Mouse (Mus musculus) spleen, adult 12 weeks (tissue): Measurements from ENCODE around the gene Fgf15.

Experiments used
- DNase-seq: peaks from one replicate; pipeline ENCODE4 v3.0.0; 2022; ENCODE audit warnings: low spot score

Fgf15 gene

DNA sequence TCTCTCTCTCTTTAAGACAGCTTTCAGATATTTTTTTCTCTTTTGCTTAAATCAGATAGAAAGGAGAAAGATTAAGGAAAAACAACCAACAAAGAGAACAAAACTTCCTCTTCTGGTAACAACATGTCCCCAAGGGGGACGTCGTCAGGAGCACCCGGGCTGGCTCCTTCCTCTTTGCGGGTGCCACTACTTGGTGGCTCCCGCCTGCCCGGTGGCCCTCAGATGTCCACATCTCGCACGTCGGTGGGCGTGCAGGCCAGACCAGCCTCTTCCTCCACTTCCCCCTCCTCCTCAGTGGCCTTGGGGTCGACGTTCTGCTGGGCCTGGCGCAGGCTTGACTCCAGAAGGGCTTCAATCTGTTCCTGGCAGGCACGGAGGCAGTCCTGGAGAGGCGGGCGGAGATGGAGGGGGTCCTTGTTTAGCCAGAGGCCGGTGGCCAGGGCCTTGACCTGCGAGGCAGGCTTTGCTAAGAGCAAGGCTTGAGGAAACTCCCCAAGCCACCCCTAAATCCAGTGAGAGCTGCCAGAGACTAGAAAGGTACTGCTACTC is 36.1 kb downstream of the Fgf15 start:
- no peak for DNase-seq

DNA sequence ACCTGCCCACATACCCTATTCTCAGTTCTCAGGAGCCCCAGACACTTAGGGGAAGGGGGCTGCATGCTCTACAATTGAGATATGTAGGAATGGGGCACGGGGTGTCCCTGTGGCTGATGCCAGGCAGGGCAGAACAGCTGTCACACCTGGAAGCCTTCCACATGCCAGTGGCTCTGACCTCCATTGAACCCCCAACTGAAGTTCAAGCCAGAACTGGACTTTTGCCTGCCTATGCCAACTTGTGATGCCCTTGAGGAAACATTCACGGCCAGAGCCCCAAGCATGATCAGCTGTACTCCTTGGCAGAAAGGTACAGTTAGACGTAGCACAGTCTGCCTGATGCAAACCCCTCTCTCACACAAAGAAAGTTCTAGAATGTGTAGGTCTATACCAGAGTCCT is 37.0 kb downstream of the Fgf15 start:
- no peak for DNase-seq

DNA sequence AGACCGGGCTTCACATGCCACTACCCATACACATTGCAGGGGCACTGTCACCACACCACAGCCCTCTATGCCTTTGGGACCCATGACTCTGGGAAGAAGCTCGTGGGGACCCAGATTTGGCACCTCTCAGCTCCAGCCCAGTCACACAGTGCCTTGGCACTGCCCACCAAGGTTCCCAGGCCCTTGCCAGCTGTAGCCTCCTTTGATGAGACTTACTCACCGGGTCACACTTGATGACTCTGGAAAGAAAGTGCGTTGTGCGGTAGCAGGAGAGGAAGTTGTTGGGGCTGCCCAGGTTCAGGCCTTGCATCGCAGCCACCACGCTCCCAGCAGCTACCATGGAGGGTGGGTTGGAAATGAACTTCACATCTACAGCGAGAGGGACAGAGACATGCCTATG is 37.5 kb downstream of the Fgf15 start:
- no peak for DNase-seq

DNA sequence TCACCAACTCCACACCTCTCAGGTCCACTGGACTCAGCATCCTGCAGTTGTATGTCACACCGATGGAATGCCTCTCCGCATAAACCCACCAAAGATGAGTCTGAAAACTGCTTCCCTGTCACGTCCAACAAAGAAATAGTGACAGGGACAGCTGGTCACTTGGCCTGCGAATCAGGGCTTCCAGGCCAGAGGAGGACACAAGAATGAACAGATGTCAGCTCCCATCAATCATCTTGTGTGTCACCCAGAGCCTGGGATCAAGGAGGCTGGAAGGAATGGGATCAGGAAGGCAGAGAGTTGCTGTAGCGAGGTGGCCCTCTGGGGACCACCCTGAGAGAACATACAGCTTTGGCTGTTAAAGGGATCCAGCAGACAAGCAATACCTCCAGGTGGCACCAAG is 38.6 kb downstream of the Fgf15 start:
- DNase-seq = no peak

DNA sequence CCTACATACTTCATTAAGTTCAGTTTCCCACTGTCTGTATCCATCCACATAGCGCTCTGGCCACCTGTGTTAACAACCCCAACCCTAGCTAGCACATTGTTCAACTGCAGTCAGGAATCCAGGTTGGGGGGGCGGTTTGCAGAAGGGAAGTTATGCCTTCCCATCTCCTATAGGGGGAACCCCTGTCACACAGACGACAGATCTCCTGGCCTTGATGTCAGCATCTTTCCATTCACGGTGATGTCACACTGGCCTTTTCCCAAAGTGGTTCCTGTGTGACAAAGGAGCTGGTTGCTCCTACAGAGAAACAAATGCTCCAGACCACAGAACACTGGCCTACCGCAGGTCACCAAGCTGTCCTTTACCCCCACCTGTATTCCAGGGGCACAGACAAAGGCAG is 39.2 kb downstream of the Fgf15 start:
- DNase-seq = no peak

DNA sequence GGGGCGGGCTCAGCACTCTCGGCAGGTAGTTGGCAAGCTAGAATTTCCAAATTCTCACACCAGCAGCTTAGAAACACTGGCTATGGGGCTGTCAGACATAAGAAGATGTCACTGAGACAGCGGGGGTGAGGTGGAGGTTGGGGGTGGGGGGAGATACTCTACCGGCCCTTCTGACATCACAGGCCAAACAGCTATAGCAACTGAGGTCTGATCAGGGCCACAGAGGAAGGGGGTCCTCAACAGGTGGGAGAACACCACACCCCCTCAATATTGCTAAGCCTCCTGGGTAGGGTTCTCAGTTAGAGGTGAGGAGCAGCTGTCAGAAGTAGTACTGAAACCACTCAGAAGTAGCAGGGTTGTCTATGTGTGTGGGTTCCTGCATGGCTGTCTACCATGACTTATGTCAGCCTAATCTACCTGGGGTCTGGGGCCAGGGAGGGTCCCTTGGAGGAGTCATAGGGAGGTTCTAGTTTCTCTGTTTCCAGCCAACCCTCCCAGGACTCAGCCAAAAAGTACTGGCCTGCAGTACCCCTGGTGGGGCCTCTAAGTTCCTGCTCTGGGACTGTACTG is 40.1 kb downstream of the Fgf15 start:
- DNase-seq = no peak

DNA sequence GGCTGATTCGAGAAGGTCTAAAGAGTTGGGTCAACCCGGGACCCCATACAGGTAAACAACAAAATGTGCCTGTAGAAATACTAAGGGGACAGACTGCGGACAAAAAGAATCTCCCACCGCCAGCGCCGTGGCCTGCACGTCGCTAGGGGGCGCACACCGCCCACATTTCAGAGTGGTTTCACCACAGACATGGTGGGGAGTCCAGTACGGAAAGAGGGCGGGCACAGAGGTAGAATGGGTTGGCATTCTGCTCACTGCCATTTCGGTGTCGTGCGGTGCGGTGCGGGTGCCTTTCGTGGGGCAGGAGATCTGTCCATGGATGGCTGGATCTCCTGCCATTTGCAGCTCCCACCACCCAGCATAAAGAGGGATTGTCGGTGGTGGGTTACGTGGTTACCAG is 41.2 kb downstream of the Fgf15 start:
- peak; percentile 71 for DNase-seq

DNA sequence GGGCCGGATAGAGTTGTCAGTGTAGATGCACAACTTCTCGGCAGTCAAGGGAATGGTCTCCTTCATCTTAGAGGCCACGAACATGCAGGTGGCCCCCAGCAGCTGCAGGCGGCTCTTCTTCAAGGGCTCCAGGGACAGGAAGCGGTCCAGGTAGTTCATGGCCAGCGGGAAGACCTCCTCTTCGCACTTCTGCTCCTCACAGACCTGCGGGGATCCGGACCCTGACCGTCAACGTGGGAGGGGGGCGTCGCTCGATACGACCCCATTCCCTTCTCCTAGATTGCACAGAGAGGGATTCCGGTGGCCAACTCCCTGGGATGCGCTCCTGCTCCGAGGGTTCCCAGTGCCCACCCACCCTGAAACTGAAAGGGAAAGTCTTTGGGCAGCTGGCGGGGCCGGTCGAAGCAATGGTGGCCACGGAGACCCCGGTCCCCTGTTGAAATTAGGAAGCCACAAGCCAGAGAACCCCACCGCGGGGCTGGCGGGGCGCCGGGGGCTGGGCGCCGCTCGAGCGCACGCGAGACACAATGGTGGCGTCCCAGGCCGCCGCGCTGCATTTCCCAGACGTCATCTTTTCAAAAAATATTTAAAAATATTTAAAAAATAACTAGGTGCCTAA is 41.7 kb downstream of the Fgf15 start:
- no peak for DNase-seq

DNA sequence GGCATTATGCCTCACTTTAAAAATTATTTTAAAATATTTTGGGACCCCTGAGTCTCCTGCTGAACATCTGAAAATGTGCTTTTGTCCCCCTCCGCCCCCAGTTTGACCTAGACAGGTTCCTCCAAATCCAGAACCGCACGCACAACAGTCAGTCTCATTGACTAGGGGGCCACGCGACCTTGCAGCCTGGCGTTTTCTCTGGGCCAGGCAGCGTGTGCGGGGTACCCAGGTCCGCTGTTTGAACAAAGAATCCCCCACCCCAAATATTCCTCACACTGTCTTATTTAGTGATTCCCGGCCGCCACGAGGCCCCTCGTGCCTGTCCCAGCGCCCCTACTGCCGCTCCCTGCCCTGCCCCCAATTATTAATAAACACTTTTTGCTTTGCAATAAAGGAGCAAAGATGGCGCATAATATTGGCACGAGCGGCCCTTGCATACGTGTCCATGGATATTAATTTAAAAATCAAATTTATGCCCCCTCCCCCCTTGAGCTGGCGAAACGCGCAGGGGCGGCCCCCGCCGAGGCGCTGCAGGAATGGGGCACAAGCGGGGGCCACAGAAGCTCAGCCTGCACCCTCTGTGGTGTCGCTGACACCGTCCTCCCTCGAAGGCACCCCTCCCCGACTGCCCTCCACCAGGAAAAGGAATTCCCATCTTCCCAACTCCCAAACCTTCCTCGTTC is 42.5 kb downstream of the Fgf15 start:
- DNase-seq = no peak

DNA sequence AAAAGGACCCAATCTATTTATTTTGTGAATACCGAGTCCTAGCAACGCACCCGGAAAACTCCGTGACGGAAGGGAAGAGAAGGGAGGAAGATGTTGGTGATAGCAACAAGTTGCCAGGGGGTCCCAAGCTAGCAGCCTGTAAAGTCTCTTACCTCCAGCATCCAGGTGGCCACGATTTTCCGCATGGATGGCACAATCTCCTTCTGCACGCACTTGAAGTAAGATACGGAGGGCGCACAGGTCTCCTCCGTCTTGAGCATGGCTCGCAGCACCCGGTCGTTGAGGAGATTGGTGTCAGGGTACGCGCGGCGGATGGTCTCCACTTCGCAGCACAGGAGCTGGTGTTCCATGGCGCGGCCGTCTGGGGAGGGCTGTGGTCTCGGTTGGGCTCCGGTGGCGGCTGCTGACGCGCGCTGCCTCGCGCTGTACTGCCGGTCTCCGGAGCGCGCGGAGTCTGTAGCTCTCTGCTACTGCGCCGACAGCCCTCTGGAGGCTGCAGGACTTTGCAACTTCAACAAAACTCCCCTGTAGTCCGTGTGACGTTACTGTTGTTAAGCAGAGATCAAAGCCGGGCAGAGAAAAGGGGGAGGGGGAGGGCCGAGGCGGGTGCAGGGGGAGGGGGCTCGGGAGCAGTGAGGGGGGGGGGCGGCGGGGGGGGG is 43.1 kb downstream of the Fgf15 start, which contains the start of gene Ccnd1:
Gene Ccnd1 (minus strand): TSS at position 582 of the 659 bp plus-strand sequence.
- DNase-seq = no peak

DNA sequence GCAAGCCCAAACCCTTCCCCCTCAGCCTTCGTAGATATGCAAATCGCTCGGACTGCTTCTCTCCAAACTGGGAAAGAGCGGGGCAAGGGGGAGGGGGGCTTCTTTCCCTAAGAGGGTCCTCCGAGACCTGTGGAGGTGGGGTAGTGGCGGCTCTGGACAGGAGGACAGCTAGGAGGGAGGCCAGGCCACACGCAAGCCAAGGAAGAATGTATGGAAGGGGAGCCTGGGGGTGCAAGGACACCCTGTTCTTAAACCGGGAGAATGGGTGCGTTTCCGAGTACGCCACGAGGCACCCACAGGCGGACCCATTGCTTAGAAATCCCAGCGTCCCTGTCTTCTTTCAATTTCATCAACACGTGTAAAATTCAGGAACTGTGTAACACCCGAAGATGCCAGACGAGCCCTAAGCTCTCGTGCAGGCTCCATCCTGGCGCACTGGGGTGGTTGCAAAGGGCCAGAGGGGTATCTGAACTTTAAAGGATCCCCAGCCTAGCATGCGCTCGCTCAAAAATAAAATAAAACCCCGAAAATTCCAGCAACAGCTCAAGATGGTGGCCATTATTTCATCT is 43.8 kb downstream of the Fgf15 start:
- no peak for DNase-seq

DNA sequence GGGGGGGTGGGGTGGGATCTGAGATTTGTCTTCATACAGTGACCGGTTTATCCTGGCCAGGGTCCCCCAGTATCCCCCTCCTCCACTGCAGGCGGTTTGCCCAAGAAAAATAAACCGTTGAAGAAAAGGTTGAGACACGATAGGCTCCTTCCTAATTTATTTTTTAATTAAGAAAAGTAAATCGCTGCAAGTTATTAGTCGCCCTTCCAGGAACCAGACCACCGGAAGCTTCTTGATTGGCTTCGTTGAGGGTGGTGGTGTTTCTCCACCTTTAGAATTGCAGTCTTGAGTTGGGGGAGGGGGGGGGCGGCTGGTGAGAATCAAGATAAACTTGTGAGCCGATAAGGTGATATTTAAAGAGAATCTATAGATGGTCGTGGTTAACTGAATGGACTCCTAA is 44.3 kb downstream of the Fgf15 start:
- no peak for DNase-seq

DNA sequence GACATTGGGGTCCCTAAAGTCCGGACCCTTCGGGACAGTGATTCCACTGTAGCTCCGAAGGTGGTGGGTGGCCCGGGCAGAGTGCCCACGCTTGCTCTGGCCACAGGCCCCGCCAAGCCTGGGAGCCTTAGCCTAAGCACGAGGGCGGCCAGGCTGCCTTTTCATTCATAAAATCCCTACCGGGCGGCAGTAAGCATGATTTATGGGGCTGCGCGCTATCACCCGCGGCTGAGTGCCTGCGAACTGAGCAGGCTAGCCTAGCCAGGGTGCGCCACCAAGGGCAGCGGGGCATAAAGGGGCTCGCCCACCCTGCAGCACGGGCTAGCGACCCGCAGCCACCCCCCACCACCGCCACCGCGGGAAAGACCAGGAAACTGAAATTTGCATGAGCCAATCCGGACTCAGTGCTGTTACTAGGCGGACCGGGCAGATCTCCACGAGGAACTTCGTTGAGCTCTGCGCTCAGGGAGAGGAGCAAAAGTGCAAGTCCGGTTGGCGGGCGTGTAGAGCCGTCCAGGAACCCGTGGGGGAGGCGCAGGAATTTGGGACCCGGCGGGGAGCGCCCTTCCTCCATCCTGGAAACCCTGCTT is 45.0 kb downstream of the Fgf15 start:
- DNase-seq = no peak

DNA sequence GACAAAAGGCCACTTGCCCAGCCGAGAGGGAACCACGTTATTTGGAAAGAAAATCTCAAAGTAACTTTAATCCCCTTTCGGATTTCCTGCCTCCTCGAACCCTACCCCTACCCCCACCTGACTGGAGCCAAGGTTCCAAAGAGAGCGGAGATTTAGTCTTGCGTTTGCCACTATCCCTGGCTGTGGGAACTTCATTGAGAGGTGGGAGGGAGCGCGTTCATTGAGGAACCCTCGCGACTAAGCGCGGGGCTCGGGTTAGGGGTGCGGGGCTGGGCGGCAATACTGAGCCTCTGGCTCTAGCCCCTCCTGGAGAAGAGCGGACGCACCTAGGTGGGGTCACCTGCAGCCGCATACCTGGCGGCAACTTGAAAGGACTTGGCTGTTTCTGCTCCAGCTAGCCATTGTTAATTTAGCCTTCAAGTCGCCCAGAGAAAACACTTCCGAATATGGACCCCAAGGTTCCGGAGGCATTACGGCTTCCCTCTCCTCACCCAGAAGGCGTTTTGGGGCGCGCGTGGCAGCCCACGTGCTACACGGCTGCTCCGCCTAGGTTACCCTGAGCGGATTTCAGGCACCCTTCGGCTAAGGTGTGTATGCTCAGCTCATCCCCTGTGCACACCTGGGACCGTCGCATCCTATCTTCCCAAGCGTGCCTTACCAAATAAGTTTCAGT is 45.9 kb downstream of the Fgf15 start:
- no peak for DNase-seq

DNA sequence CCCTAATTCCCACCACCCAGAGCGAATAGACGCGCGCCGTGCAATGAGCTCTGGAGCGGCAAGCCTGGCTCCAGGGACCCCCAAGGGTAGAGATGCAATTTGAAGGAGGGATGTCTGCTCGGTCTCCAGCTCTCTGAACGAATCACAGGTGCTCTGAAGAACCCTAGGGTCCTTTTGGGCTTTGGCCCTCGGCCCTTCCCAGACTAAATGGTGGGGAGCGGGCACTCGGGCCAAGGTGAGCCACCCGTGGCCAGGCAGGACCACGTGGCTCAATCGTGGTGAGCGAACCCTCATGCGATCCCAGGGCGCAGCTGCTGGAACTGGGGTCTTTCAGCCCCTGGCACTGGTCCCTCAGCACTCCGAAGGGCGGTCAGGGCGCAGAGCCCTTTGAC is 46.4 kb downstream of the Fgf15 start:
- no peak for DNase-seq

DNA sequence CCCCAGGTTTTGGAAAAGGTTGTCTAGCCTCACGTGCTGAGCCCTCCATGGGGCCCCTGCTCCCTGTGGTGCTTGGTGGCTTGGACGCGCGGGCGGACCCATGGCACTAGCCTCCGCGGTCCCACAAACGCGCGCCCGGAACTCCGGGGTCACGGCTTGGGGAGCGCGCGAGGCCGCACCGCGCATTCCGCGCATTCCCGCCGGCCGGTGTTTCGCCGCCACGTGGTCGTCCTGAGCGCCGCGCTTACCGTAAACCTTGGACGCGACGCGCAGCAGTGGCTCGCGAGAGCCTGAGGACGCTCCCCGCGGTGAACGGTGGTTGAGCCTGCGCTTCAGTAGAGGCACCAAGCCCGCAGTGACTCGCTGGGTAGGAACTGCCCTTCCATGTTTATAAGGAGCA is 46.9 kb downstream of the Fgf15 start:
- no peak for DNase-seq
